Mouse (Mus musculus) neutrophil, adult 5-6 weeks (primary cell): Measurements from ENCODE around the gene Tm4sf20. TPM values are rescaled to one million over a fixed set of nuclear protein-coding genes. Genes with fewer than 3 reads are reported as not detected.

Experiments
- ATAC-seq: fragments of 151-379, 151-347 bp; 2 replicates; pipeline ENCODE4 v1.8.0; 2017; ENCODE audit warnings: mild to moderate bottlenecking, moderate TSS enrichment; ENCODE audit not compliant: insufficient number of reproducible peaks, poor library complexity, low FRiP score, severe bottlenecking; ENCODE audit errors: extremely low read depth
- total RNA-seq: library from RNA; stranded (forward); fragments of 200-1000 nt; gene quantifications from 2 replicates; pipeline ENCODE4 v1.2.3, GENCODE M21; 2017

Gene Tm4sf20
- total RNA-seq, 1 experiment from 2014 or later, result not detected

DNA sequence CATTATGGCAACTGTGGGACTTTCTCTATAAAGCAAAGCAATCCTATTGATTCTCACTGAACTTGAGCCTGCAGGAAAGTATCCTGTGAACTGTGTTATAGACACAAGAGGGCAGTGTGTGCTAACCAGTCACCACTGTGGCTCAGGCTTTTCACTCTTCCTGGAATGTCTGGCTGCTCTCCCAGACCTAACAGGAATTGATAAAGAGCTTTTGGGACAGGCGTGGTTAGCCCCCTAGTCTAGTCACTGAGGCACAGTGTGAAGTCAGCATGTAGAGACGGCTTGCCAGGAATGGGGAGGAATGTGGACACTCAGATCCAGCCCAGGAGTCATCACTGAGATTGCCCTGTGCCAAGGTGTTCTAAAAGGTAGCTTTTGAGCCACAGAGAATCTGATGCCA lies 19.2 kb upstream of the Tm4sf20 start:
- ATAC-seq, result peak; percentile 75

DNA sequence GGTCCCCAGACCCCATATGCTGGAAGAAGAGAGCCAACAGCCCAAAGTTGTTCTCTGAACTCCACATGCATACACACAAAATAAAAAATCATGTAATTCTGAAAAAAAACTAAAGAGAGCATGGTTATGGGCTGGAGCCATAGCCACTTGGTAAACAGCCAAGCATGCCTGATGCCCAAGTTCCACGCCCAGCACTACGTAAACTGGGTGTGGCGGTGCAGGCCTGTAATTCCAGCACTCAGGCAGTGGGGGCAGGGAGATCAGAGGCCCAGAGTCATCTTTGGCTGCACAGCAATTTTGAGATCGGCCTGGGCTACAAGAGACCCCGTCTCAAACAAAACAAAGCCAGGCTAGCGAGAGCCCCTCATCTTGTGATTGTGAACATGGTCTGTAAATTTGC lies 17.3 kb upstream of the Tm4sf20 start:
- no peak for ATAC-seq

DNA sequence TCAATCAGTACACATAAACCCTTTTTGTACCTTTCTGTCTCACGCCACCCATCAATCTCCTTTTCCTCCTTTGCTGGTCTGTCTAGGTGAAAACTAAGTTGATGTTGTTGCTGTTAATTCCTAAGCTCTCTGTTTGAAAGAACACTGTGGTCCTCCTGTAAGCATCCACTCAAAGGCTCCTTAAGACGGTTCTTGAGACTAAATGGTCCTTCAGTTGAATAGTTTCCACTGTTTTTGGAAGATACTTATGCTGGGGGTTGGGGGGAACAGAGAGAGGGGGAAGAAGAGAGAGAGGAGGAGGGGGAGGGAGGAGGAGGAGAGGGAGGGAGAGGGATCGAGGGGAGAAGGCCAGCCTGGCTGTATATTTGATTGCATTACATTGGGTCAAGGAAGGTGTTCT lies 15.3 kb upstream of the Tm4sf20 start:
- ATAC-seq, result no peak

DNA sequence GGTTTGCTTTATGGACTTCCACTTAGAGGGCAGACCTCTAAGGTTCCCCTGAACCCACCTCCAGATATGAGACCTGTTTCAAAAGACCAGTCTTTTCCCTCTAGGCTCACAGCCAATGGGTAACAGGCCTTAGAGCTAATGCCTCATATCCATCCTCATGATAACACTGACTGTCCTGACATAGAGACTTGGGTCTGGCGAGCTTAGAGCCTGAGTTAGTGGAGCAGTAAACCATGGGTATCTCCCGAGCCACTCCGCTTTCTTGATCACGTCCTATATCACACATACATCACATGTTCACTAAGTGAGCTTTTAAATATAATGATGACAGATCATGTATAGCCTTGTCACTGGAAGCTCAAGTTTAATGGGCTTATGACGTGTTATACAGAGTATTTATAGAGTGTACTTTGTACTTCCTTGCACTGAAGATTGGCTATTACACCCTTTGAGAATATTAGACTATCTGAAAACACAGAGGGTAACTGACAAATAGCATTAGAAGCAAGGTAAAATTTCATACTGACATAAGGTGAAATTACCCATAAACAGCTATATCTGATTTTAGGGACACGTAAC lies 11.2 kb upstream of the Tm4sf20 start:
- no peak for ATAC-seq

DNA sequence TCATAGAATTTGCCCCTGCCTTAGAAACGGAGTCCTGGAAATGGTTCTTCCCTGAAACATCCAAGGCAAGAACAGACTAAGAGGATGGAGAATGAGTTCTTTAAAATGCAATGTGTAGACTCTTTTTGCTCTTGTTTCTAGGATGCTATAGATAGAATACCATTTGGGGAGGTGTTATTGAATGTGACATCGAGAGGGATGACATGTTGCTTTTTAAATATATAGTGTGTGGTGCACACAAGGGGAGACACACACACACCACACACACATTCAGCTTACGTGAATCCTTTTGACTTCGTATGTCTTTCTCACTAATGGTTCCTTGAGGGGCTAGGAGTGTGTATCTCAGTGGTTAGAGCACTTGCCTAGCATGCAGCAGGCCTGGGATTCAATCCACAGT lies 7.0 kb upstream of the Tm4sf20 start:
- no peak for ATAC-seq

DNA sequence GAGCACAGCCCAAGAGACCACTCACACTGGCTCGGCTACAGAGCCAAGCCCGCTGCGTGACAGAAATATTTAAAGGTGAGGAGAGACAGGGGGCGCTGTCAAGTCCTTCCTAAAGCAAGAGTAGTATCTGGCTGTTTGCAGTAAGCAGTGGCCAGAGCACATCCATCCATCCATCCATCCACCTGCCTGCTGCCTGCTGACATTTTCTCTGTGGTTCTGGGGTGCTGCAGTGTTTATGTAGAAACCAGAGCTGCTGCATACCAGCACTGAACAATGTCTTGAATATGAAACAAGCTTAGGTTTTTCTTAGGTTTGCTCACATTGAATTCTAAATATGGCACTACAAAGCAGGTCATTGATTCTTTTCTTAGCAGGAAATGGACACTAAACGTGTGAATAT lies 4.9 kb upstream of the Tm4sf20 start:
- no peak for ATAC-seq

DNA sequence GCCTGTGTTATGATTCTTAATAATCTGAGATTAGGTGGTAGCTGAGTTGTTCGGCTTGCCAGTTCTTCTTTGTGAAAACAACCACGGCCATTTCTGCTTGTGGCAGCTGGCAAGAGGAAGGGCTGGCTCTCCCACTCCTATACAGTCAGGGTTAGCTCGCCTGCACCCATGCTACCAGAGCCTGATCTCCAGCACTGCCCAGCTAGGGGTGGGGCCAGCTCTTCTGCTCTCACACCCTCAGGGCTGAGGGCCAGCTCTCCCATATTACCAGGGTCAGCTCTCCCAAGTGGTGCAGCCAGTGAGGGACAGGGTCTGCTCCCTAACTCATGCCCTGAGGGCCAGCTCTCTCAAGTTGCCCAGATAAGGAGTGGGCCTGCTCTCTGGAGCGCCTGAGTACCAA lies 4.2 kb upstream of the Tm4sf20 start:
- ATAC-seq, result no peak

DNA sequence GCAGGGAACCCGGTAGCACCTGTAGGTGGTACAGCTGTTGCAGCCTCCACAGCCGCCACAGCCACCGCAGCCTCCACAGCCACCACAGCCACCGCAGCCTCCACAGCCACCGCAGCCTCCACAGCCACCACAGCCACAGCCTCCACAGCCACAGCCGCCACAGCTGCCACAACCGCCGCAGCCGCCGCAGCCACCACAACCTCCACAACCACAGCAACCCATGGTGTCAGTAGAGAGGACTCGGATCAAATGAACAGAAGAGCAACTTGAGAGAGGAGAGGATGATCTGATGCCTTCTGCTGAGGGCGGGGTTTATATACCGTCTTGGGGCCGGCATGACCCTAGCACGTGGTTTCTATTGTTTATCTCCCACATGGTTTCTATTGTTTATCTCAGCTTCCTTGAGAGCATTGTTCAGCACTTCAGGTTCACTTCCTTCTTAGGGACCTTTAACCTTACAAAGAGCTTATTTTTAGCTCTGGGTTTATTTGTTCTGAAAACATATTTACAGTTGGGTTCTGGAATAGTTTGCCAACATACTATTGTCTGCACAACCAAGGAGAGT lies 2.8 kb upstream of the Tm4sf20 start, which contains the start of gene Gm47791:
TSS of gene Gm47791 (minus strand) at position 222 of the 565 bp plus-strand sequence.
- no peak for ATAC-seq

DNA sequence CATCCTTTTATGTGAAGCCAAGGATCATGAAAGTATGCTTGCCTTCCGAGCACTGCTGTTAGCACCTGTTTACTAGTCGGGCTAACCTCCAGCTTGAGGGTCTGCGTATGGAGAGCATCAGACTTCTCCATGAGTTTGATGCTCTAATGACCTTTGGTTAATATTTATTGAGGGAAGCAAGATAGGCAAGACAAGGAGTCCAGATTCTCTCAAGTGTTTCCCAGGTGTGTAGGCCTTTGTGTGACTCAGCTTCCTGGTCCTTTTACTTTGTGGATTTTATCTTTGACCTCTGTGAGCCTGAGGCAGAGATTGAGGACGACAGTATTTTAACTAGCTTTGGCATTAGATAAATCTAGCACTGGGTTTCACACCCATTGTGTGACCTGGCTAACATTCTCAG lies 1.6 kb downstream of the Tm4sf20 start:
- no peak for ATAC-seq

DNA sequence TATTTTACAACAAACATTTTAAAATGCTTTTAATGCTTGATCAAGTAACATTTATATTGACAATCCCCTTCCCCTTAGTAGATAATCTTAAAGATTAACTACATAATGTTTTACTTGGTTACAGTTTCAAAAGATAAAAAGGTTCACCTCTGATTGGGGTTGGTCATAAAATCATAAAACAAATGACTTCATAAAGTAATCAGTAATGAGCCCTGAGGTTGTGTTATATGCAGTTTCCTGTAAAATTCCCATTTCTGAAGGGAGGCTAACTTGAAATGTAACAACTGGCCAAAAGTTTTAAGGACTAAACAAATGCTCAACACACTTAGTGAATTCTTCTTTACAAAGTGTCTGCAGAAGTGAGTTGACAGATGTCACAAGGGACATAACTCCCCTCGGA lies 2.0 kb downstream of the Tm4sf20 start:
- no peak for ATAC-seq

DNA sequence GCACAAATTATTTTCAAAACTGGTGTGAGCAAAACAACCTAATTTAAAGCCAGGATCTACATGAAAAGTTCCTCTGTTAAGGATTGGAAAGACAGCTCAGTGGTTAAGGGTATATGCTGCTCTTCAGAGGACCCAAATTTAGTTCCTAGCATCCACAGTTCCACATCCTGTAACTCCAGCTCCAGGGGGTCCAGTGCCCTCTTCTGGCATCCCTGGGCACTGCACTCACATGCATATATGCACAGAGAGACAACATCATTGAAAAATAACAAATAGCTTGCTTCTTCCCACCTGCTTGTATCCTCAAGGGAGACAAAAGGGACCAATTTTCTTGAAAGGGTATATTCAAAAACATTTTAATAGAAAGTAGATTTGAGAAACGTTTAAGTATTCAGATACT lies 6.0 kb downstream of the Tm4sf20 start:
- no peak for ATAC-seq

DNA sequence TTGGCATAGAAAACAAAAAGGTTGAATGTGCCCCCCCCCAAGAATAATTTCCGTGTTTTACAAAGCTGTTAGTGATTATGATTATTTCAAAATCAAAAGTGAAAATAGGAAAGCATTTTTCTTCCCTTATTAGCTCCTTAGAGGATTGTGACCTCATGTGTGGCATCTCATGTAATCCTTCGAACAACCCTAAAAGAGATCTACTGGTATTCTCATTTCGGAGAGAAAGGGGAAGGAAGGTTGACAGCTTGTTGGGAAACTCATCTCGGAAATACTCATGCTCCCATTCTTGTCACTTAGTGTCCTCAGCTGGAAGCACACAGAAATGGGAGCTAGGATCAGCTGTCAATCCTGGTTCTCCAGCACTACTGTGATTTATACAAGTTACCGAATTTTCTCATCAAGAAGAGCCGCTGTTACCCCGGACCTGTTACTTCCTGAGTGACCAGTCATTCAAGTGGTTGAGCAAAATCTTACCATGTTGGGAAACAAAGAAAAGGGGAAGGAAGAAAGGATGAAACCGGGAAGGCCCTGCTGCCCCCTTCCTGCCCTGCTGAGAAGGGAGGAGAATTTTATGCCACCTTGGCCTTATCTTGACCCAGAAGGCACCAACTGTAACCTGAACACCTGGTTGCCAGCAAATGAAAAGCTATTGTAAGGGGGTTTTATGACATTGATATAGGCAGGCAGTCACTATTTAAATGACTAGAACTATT lies 6.6 kb downstream of the Tm4sf20 start:
- ATAC-seq, result peak; percentile 44; the same call in 1 of the 2 replicates

DNA sequence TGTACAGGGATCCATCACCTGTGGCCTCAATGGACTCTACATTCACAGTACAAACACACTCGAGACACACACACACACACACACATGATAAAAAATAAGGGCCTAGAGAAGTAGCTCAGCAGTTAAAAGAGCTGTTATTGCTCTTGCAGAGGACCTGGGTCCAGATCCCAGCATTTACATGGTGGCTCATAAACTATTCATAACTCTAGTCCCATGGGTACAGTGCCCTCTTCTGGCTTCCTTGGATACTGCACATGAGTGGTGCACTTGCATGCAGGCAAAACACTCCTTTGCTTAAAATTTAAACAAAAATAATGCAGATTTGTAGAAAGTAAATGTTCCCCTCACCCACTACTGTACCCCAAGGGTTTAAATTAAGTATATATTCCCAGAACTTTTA lies 8.7 kb downstream of the Tm4sf20 start:
- no peak for ATAC-seq

DNA sequence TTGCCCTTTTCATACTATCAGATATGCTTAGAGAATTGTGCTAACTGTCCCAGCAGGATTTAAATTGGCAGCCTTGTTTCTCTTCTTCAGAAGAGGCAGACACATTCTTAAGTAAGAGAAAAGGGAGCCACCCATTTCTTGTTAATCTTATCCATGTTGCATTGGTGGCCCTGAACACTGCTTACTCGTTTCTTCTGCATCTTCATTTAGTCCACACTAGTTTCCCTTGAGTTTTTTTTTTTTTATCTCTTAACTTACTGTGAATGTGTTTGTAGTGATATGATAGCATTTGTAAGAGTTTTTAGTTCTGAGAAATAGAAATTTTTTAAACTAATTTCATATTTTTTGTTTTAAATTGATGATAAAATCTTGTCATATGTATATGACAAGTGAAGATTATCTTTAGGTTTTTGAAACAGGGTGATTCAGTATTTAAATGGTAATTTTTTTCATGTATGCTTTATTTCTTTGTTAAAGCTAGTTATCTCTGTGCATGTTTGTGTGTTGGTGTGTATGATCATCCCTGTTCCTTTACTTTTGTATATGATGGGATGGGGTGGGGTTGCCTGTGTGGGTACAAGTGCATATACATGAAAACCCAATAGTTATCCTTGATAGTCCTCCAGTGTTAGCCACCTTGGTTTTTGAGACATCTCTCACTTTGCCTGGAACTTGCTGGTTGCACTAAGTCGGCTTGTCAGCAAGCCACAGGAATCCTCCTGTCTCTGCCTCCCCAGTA lies 20.4 kb downstream of the Tm4sf20 start:
- no peak for ATAC-seq

DNA sequence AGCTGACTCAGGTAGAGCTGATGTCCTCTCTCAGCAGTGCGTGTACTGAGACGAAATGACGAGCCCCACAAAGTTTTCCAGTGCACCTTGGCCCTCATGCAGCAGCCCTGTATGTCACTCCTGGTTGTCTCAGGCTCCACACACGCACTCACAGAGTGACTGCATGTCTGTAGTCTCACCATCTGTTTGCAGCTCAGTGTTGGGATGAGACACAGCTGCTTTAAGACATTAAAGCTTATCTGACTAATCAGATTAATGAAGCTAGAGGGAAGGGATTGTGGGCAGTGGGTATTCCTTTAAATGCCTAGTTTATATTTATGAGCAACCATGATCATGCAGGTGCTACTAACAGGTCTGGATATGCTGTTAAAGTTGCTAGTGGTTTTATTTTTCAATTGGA lies 21.9 kb downstream of the Tm4sf20 start:
- ATAC-seq, result no peak

DNA sequence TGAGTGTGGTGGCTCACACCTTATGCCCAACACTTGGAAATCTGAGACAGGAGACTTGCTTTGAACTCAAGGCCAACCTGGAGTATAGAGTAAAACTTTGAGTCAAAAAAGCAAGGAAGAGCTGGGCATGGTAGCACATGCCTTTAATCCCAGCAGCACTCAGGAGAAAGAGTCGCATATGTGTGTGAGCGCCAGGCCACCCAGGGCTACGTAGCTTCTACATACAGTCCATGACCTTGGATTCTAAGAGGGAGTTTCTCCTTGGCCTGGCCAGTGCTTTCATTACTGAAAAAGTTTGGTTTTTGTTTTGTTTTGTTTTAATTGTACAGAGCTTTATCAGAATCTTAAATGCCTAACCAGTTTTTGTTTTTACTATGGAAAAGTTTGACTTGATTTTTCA lies 24.3 kb downstream of the Tm4sf20 start:
- ATAC-seq, result no peak

DNA sequence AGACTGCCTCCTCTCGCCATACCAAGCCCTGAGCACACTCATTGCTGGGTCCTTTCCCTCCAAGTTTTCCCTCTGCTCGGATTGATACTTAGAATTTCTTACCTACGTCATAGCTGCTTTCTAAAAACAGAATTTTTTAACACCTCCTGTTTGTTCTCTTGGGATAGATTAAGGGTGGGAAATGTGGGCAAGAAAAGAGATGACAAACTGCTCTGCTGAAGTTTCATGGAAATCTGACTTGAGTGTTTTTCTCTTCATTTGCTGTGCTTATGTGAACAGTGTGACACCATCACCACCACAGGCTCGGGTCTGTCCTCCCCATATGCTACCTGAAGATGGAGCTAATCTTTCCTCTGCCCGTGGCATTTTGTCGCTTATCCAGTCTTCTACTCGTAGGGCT lies 26.7 kb downstream of the Tm4sf20 start:
- no peak for ATAC-seq

DNA sequence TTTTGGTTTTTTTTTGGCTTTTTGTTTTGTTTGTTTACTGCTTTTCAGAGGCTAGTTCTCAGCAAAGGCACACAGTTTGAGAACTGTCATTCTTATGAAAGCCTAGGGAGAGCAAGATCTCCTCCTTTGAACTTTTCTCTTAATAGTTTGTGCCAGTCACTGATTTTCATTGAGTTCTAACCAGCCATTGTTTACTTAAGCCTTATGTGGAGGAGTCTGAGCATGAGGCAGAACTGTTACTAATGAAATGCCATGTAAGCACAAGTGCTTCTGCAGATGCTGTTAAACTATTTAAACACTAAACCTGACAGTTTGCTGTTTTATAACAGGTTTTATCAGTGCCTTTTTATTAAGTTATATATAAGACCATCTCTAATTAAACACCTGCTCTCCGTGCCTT lies 30.2 kb downstream of the Tm4sf20 start:
- no peak for ATAC-seq

DNA sequence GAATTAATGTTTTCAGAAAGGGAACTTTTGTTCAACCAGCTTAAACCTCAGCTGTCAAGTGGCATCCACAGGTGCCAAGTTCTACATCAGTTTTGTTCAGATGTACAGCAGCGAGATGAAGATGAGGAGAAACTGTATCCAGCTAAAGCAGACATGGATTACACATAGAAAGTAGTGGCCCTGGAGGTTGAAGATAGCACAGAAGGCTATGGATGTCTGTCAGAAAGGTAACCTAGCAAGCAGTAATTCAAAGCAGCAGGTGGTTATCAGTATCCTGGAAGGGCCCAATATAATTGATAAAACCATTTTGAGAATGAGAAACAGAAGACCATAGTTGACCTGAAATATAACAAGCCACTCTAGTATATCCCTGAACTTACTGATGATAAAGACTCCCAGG lies 34.9 kb downstream of the Tm4sf20 start:
- no peak for ATAC-seq

DNA sequence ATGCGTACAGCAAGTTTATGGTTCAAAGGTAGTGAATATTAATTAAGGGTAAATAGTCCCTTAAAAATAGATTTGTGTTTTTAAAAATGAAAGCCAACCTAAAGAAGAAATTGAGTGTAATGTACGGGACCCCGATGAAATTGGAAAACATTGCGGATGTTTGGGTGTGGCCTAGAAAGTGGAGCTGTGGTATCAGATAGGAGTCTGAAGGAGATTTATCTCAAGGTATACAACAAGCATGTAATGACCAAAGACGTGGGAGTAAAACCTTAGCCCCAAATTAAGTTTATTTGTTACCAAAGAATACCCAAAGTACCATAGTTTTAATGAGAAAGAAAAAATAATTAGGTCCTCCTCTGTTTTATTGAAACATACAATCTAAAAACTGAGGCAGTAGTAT lies 41.8 kb downstream of the Tm4sf20 start:
- no peak for ATAC-seq
